Mouse (Mus musculus): ENCODE results near the gene Bcl2.

The Bcl2 gene

GRCm38 (mm10) chr1:106583245-106584241, 130.5 kb downstream of the Bcl2 start:
- no peak for DNase-seq

- DNase-seq: no peak
Observed at GRCm38 (mm10) chr1:106582810-106583209, 131.3 kb downstream of the Bcl2 start.

GRCm38 (mm10) chr1:106581812-106582211, 132.3 kb downstream of the Bcl2 start:
- no peak for DNase-seq

GRCm38 (mm10) chr1:106579768-106580167, 134.3 kb downstream of the Bcl2 start:
- no peak for DNase-seq

GRCm38 (mm10) chr1:106572506-106572905, 141.6 kb downstream of the Bcl2 start:
- no peak for DNase-seq

- DNase-seq: no peak
Observed at GRCm38 (mm10) chr1:106570870-106571269, 143.2 kb downstream of the Bcl2 start.

- DNase-seq: no peak
Observed at GRCm38 (mm10) chr1:106570366-106570765, 143.7 kb downstream of the Bcl2 start.

GRCm38 (mm10) chr1:106569674-106570073, 144.4 kb downstream of the Bcl2 start:
- DNase-seq: no peak

- no peak for DNase-seq
Observed at GRCm38 (mm10) chr1:106568868-106569267, 145.2 kb downstream of the Bcl2 start.

GRCm38 (mm10) chr1:106567506-106567905, 146.6 kb downstream of the Bcl2 start:
- DNase-seq: no peak

- DNase-seq: peak; percentile 87
Observed at GRCm38 (mm10) chr1:106566120-106567086, 147.7 kb downstream of the Bcl2 start.

GRCm38 (mm10) chr1:106565238-106565637, 148.8 kb downstream of the Bcl2 start:
- no peak for DNase-seq

GRCm38 (mm10) chr1:106564436-106564835, 149.6 kb downstream of the Bcl2 start:
- DNase-seq: no peak

- DNase-seq: no peak
Observed at GRCm38 (mm10) chr1:106562751-106563150, 151.3 kb downstream of the Bcl2 start.

GRCm38 (mm10) chr1:106561085-106561760, 152.9 kb downstream of the Bcl2 start:
- DNase-seq: no peak

- no peak for DNase-seq
Observed at GRCm38 (mm10) chr1:106560105-106560504, 154.0 kb downstream of the Bcl2 start.

- no peak for DNase-seq
Observed at GRCm38 (mm10) chr1:106559116-106559605, 154.9 kb downstream of the Bcl2 start.

- DNase-seq: no peak
Observed at GRCm38 (mm10) chr1:106555498-106556168, 158.4 kb downstream of the Bcl2 start.

GRCm38 (mm10) chr1:106553846-106554802, 159.9 kb downstream of the Bcl2 start:
- no peak for DNase-seq

GRCm38 (mm10) chr1:106552856-106553255, 161.2 kb downstream of the Bcl2 start:
- DNase-seq: no peak

- DNase-seq: no peak
Observed at GRCm38 (mm10) chr1:106550580-106550979, 163.5 kb downstream of the Bcl2 start.

Measured in kidney, adult 11 months (tissue).